Mouse (Mus musculus) stomach, postnatal 0 days (tissue): Measurements from ENCODE around the gene Cyfip2.

Experiments
- CTCF ChIP-seq: IDR thresholded peaks from 2 replicates; pipeline ENCODE4 v1.5.1; 2016; ENCODE audit warnings: antibody characterized with exemption, low read depth, mild to moderate bottlenecking, moderate library complexity
- EP300 ChIP-seq: optimal IDR thresholded peaks from 2 replicates; pipeline ENCODE3; 2016; ENCODE audit warnings: antibody characterized with exemption

GRCm38 (mm10) chr11:46282612-46283011 lies 30.0 kb downstream of the Cyfip2 start:
- TF ChIP-seq CTCF (no peak), EP300 (no peak)
